Mouse (Mus musculus) frontal cortex, postnatal 25 days (tissue): Measurements from ENCODE around the gene Gm49366.
A peak's percentile ranks its signal among the peaks of the same experiment; 100 is the strongest.
"Not testable (repeated sequence)": the region's sequence is repeated elsewhere in the genome, so short reads cannot be mapped to it uniquely, and the experiment has no call there.

Source experiments
- DNase-seq, 2 experiments: peaks; one replicate each; pipeline ENCODE4 v3.0.0; 2022; ENCODE audit warnings: low spot score in 2 of 2

Gene Gm49366

GRCm38 (mm10) chr12:84083842-84084241 is 45.1 kb downstream of the Gm49366 start:
- no peak for DNase-seq

- DNase-seq, result no peak
These were observed 45.8 kb downstream of the Gm49366 start for GRCm38 (mm10) chr12:84084581-84084980.

- not testable (repeated sequence) for DNase-seq
These were observed 55.9 kb downstream of the Gm49366 start for GRCm38 (mm10) chr12:84094666-84095065.

- no peak for DNase-seq
These were observed 60.9 kb downstream of the Gm49366 start for GRCm38 (mm10) chr12:84099605-84100004.

- no peak for DNase-seq
These were observed 61.3 kb downstream of the Gm49366 start for GRCm38 (mm10) chr12:84100071-84100470.

- peak; percentile 27 to 28 for DNase-seq
These were observed 62.1 kb downstream of the Gm49366 start, which contains the start of gene Acot6 for GRCm38 (mm10) chr12:84100604-84101492. Acot6 (plus strand) TSS chr12:84100654.

- no peak for DNase-seq
These were observed 62.7 kb downstream of the Gm49366 start for GRCm38 (mm10) chr12:84101493-84101845.

GRCm38 (mm10) chr12:84107012-84107411 is 68.3 kb downstream of the Gm49366 start:
- no peak for DNase-seq

GRCm38 (mm10) chr12:84107692-84108091 is 69.0 kb downstream of the Gm49366 start:
- DNase-seq, result no peak
